In the genomic region with DNA sequence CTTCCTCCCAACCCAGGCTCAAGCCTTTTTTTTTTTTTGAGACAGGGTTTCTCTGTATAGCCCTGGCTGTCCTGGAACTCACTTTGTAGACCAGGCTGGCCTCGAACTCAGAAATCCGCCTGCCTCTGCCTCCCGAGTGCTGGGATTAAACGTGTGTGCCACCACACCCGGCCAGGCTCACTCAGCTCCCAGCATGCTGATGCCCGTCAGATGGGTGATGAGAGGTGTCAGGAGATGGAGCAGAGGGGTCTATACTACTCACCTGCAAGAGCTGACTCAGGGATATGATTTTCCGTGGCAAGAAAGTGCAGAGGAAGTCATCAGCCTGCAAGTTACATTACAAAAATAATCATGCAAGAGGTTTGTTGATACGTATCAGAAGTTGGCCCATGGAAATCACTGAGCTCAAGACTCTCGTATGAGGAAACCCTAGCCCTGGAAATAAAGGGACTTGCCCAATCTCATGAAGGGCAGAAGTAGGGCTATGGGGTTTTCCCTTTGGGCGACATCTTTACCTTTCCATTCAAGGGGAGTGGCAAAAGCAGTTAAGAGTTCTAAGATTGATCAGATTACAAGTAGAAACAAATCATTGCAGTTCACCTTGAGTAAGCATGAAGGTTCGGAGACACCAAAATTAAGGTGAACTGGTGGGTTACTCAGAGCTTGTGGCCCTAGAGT, we compare ENCODE assay signal across 8 mouse cellular contexts. TPM values are rescaled to one million over a fixed set of nuclear protein-coding genes. Genes with fewer than 3 reads are reported as not detected.
DNase-seq lines count a peak whose midpoint lies in the region; ATAC-seq and TF ChIP-seq lines count a peak whose summit lies in the region.

No protein-coding gene starts in this region.

- peak overlapping the region; percentile 75 for H3K27ac ChIP-seq in liver, adult 2 months (replicated peaks; ENCODE audit: insufficient read depth, low read depth, low read length)
- no peak overlapping the region for H3K27ac ChIP-seq in cortical plate, adult 2 months (ENCODE audit: insufficient read depth, low read length)
- peak overlapping the region; percentile 60; the same call in 1 of the 2 replicates for H3K27ac ChIP-seq in intestine, embryonic 14.5 days (ENCODE audit: low read depth)
- peak overlapping the region; percentile 93; the same call in 1 of the 2 replicates for H3K27ac ChIP-seq in neural tube, embryonic 14.5 days (ENCODE audit: low read depth, low read length)
- no peak overlapping the region; the same call in 1 of the 2 replicates for H3K27ac ChIP-seq in thymus, adult 2 months (ENCODE audit: control insufficient read depth, insufficient read depth, low read length)

- TF ChIP-seq POLR2A in liver, adult 2 months (IDR thresholded peaks at IDR 0.05; ENCODE audit: extremely low read depth, insufficient read depth, low read length), result no peak
- no peak for TF ChIP-seq POLR2A in cortical plate, adult 2 months (IDR thresholded peaks at IDR 0.05; ENCODE audit: extremely low read depth, insufficient read depth, low read length)
- no peak for TF ChIP-seq POLR2A in thymus, adult 2 months (IDR thresholded peaks at IDR 0.05; ENCODE audit: control insufficient read depth, extremely low read depth, insufficient read depth, low read length, poor library complexity)

- H3K4me3 ChIP-seq in liver, adult 2 months (ENCODE audit: insufficient read depth, low read depth, low read length), result peak overlapping the region; percentile 84
- peak overlapping the region; percentile 72 for H3K4me3 ChIP-seq in cortical plate, adult 2 months (ENCODE audit: insufficient read depth, low read length)
- peak overlapping the region; percentile 63 for H3K4me3 ChIP-seq in intestine, embryonic 14.5 days (ENCODE audit: low read depth, low read length)
- H3K4me3 ChIP-seq in neural tube, embryonic 14.5 days (ENCODE audit: low read depth, low read length), result peak overlapping the region; percentile 91
- no peak overlapping the region for H3K4me3 ChIP-seq in thymus, adult 2 months (ENCODE audit: control insufficient read depth, insufficient read depth, low read length)

- TF ChIP-seq CTCF in liver, adult 2 months (IDR thresholded peaks at IDR 0.05; ENCODE audit: low read depth, low read length), result no peak
- TF ChIP-seq CTCF in cortical plate, adult 2 months (IDR thresholded peaks at IDR 0.05; ENCODE audit: extremely low read depth, insufficient read depth, low read length), result no peak
- TF ChIP-seq CTCF in thymus, adult 2 months (IDR thresholded peaks at IDR 0.05; ENCODE audit: borderline replicate concordance, control insufficient read depth, extremely low read depth, insufficient read depth, low read length, poor library complexity), result no peak

- no peaks in the 10 kb centered on the region for H3K9me3 ChIP-seq in intestine, embryonic 14.5 days (ENCODE audit: control insufficient read depth, low read length)
- no peaks in the 10 kb centered on the region for H3K9me3 ChIP-seq in neural tube, embryonic 14.5 days (ENCODE audit: control insufficient read depth, low read length)

- WGBS in liver, adult 2 months, result 62% methylated on average over 11 of the region's 11 CpGs
- 81% methylated on average over 11 of the region's 11 CpGs for WGBS in intestine, embryonic 14.5 days
- 91% methylated on average over 11 of the region's 11 CpGs for WGBS in neural tube, embryonic 14.5 days
- 73% methylated on average over 11 of the region's 11 CpGs for WGBS in thymus, adult 2 months

- H3K79me2 ChIP-seq in liver, adult 2 months (ENCODE audit: control insufficient read depth, insufficient read depth, low read length), result peaks cover 12% of the 10 kb centered on the region; the same call in 1 of the 2 replicates

- H3K9ac ChIP-seq in liver, adult 2 months (ENCODE audit: low read depth, low read length), result peak overlapping the region; percentile 84
- peak overlapping the region; percentile 51 for H3K9ac ChIP-seq in intestine, embryonic 14.5 days (ENCODE audit: low read length)
- H3K9ac ChIP-seq in neural tube, embryonic 14.5 days (replicated peaks; ENCODE audit: low read depth, low read length), result peak overlapping the region; percentile 83; the same call in 1 of the 2 replicates

- no peak for ATAC-seq in intestine, embryonic 14.5 days (replicated peaks; ENCODE audit: low FRiP score, low TSS enrichment, low read depth)
- no peak for ATAC-seq in neural tube, embryonic 14.5 days (ENCODE audit: low read depth)

- H3K4me2 ChIP-seq in intestine, embryonic 14.5 days (ENCODE audit: low read length), result peak overlapping the region; percentile 97
- H3K4me2 ChIP-seq in neural tube, embryonic 14.5 days (ENCODE audit: low read depth, low read length), result peak overlapping the region; percentile 96

- H3K27me3 ChIP-seq in liver, adult 2 months (ENCODE audit: control insufficient read depth, insufficient read depth, low read length), result no peaks in the 10 kb centered on the region
- H3K27me3 ChIP-seq in intestine, embryonic 14.5 days (replicated peaks; ENCODE audit: control insufficient read depth, insufficient read depth, low read length), result no peaks in the 10 kb centered on the region
- H3K27me3 ChIP-seq in neural tube, embryonic 14.5 days (ENCODE audit: control insufficient read depth, insufficient read depth, low read length), result no peaks in the 10 kb centered on the region
- H3K27me3 ChIP-seq in thymus, adult 2 months (ENCODE audit: control insufficient read depth, insufficient read depth, low read length), result no peaks in the 10 kb centered on the region

- DNase-seq in liver, adult 2 months (ENCODE audit: extremely low read depth, low read depth, low spot score), result no peak
- no peak for DNase-seq in liver
- no peak for DNase-seq in intestine, embryonic 14.5 days (ENCODE audit: low spot score)
- no peak for DNase-seq in thymus, adult 2 months
- DNase-seq in adrenal gland, adult 8-10 months, result no peak
- DNase-seq in urinary bladder, postnatal 10 days (ENCODE audit: low spot score), result no peak

- peaks cover 15% of the 10 kb centered on the region for H3K4me1 ChIP-seq in liver, adult 2 months (ENCODE audit: control insufficient read depth, insufficient read depth, low read length)
- no peaks in the 10 kb centered on the region; the same call in 1 of the 2 replicates for H3K4me1 ChIP-seq in cortical plate, adult 2 months (ENCODE audit: control insufficient read depth, insufficient read depth, low read length)
- peaks cover 17% of the 10 kb centered on the region; the same call in 1 of the 2 replicates for H3K4me1 ChIP-seq in intestine, embryonic 14.5 days (replicated peaks; ENCODE audit: control insufficient read depth, insufficient read depth, low read length)
- H3K4me1 ChIP-seq in neural tube, embryonic 14.5 days (ENCODE audit: control insufficient read depth, insufficient read depth, low read length), result peaks cover 22% of the 10 kb centered on the region
- H3K4me1 ChIP-seq in thymus, adult 2 months (replicated peaks; ENCODE audit: control insufficient read depth, insufficient read depth, low read length), result peaks cover 21% of the 10 kb centered on the region

- peaks cover 11% of the 10 kb centered on the region for H3K36me3 ChIP-seq in liver, adult 2 months (ENCODE audit: control insufficient read depth, insufficient read depth, low read length)
- peaks cover 28% of the 10 kb centered on the region for H3K36me3 ChIP-seq in intestine, embryonic 14.5 days (ENCODE audit: control insufficient read depth, insufficient read depth, low read length)
- peaks cover 10% of the 10 kb centered on the region for H3K36me3 ChIP-seq in neural tube, embryonic 14.5 days (ENCODE audit: control insufficient read depth, insufficient read depth, low read length)
- H3K36me3 ChIP-seq in thymus, adult 2 months (ENCODE audit: control insufficient read depth, insufficient read depth, low read length), result peaks cover 5% of the 10 kb centered on the region; the same call in 1 of the 2 replicates

RNA-seq across cellular contexts. Expression of a gene that starts 1.0 kb away (rescaled TPM):
- total RNA-seq in liver, adult 2 months (2014; rRNA removed), result 110 and 142 TPM in 2 replicates
- 55.9 and 56.9 TPM in 2 replicates for polyA plus RNA-seq in liver, adult 2 months (2012; rRNA removed)
- polyA plus RNA-seq in cortical plate, adult 2 months (2012; rRNA removed), result 37.3 and 44.5 TPM in 2 replicates
- 331 and 332 TPM in 2 replicates for polyA plus RNA-seq in intestine, embryonic 14.5 days (2014; fragmentation: Nextera tagmentation; extraction: Ambion mirVana)
- 162 and 184 TPM in 2 replicates for polyA plus RNA-seq in neural tube, embryonic 14.5 days (2014; fragmentation: Nextera tagmentation; extraction: Ambion mirVana)
- polyA plus RNA-seq in thymus, adult 2 months (2012; rRNA removed), result 98.7 and 104 TPM in 2 replicates
- total RNA-seq in adrenal gland, adult 8-10 months (2022), result 100 to 1,000 TPM; 325 to 423 (median 363) TPM

RNA-seq across cellular contexts. Expression of a gene that starts 1.6 kb away (rescaled TPM):
- total RNA-seq in liver, adult 2 months (2014; rRNA removed), result 4.9 and 8.0 TPM in 2 replicates
- polyA plus RNA-seq in liver, adult 2 months (2012; rRNA removed), result 15.4 and 20.4 TPM in 2 replicates
- 22.5 and 24.7 TPM in 2 replicates for polyA plus RNA-seq in cortical plate, adult 2 months (2012; rRNA removed)
- polyA plus RNA-seq in intestine, embryonic 14.5 days (2014; fragmentation: Nextera tagmentation; extraction: Ambion mirVana), result 15.9 and 20.1 TPM in 2 replicates
- 12.3 and 18.8 TPM in 2 replicates for polyA plus RNA-seq in neural tube, embryonic 14.5 days (2014; fragmentation: Nextera tagmentation; extraction: Ambion mirVana)
- 84.0 and 89.3 TPM in 2 replicates for polyA plus RNA-seq in thymus, adult 2 months (2012; rRNA removed)
- total RNA-seq in adrenal gland, adult 8-10 months (2022), result 10 to 100 TPM; 33.3 to 52.1 (median 39.2) TPM

RNA-seq across cellular contexts. Expression of a gene that starts 4.8 kb away (rescaled TPM):
- total RNA-seq in liver, adult 2 months (2014; rRNA removed), result 32.7 and 36.1 TPM in 2 replicates
- 46.8 and 57.2 TPM in 2 replicates for polyA plus RNA-seq in liver, adult 2 months (2012; rRNA removed)
- polyA plus RNA-seq in cortical plate, adult 2 months (2012; rRNA removed), result 51.9 and 55.3 TPM in 2 replicates
- polyA plus RNA-seq in intestine, embryonic 14.5 days (2014; fragmentation: Nextera tagmentation; extraction: Ambion mirVana), result 6.3 and 7.0 TPM in 2 replicates
- 38.9 and 48.8 TPM in 2 replicates for polyA plus RNA-seq in neural tube, embryonic 14.5 days (2014; fragmentation: Nextera tagmentation; extraction: Ambion mirVana)
- 7.4 and 13.4 TPM in 2 replicates for polyA plus RNA-seq in thymus, adult 2 months (2012; rRNA removed)
- total RNA-seq in adrenal gland, adult 8-10 months (2022), result 10 to 100 TPM; 47.3 to 50.6 (median 49.7) TPM

RNA-seq across cellular contexts. Expression of a gene that starts 12.0 kb away (rescaled TPM):
- 78.5 and 94.2 TPM in 2 replicates for total RNA-seq in liver, adult 2 months (2014; rRNA removed)
- 46.9 and 59.9 TPM in 2 replicates for polyA plus RNA-seq in liver, adult 2 months (2012; rRNA removed)
- 50.2 and 61.4 TPM in 2 replicates for polyA plus RNA-seq in cortical plate, adult 2 months (2012; rRNA removed)
- 200 TPM in 2 replicates for polyA plus RNA-seq in intestine, embryonic 14.5 days (2014; fragmentation: Nextera tagmentation; extraction: Ambion mirVana)
- polyA plus RNA-seq in neural tube, embryonic 14.5 days (2014; fragmentation: Nextera tagmentation; extraction: Ambion mirVana), result 200 and 226 TPM in 2 replicates
- 129 and 136 TPM in 2 replicates for polyA plus RNA-seq in thymus, adult 2 months (2012; rRNA removed)
- total RNA-seq in adrenal gland, adult 8-10 months (2022), result 100 to 1,000 TPM; 253 to 384 (median 292) TPM

RNA-seq across cellular contexts. Expression of a gene that starts 13.5 kb away (rescaled TPM):
- total RNA-seq in liver, adult 2 months (2014; rRNA removed), result 21.1 and 24.2 TPM in 2 replicates
- polyA plus RNA-seq in liver, adult 2 months (2012; rRNA removed), result 36.8 and 45.0 TPM in 2 replicates
- polyA plus RNA-seq in cortical plate, adult 2 months (2012; rRNA removed), result 18.2 and 21.2 TPM in 2 replicates
- polyA plus RNA-seq in intestine, embryonic 14.5 days (2014; fragmentation: Nextera tagmentation; extraction: Ambion mirVana), result 8.9 and 9.1 TPM in 2 replicates
- polyA plus RNA-seq in neural tube, embryonic 14.5 days (2014; fragmentation: Nextera tagmentation; extraction: Ambion mirVana), result 6.6 and 8.6 TPM in 2 replicates
- 135 and 162 TPM in 2 replicates for polyA plus RNA-seq in thymus, adult 2 months (2012; rRNA removed)
- total RNA-seq in adrenal gland, adult 8-10 months (2022), result 10 to 100 TPM; 20.2 to 28.5 (median 27.6) TPM

Comparison
In these comparisons a context has a peak if more than half of its experiments do, and no peak if none do; other contexts are left out.
1. H3K27ac ChIP-seq: peak in liver, adult 2 months (single experiment), intestine, embryonic 14.5 days (single experiment) and neural tube, embryonic 14.5 days (single experiment); none in cortical plate, adult 2 months (single experiment) and thymus, adult 2 months (single experiment).
2. Peak in every context shown above with its lines, with median percentiles within 50 percentile points of each other: H3K9ac ChIP-seq.